Mouse (Mus musculus): ENCODE measurements around the gene Gm4952. TPM values are rescaled to one million over a fixed set of nuclear protein-coding genes. Genes with fewer than 3 reads are reported as not detected.

Gm4952 gene
- polyA plus RNA-seq (2014; fragmentation: Nextera tagmentation; extraction: Ambion mirVana): not detected in 2 replicates

DNA sequence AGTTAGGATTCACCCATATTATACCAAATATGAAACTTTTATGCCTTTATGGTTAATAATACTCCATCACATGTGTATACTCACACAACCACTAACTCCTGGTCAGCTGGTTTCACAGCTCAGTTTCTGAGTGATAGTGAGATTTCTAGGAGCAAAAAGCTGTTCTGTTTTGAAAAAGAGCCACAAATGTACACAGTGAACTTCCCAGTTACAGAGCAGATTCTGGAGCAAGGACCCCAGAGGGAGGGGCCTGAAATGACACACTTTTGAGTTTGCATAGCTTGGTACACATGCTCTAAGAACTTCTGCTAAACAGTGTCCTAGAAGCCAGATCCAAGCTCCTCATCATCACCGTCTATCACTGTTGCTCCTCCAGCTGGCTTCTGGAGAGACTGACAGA, at the start of gene Gm4952:
Gene Gm4952 (plus strand): TSS at position 301 of the 400 bp plus-strand sequence.
- Histone ChIP-seq H3K9ac (ENCODE audit: low read length) (no peak within 1 kb of the TSS), H3K4me1 (ENCODE audit: control insufficient read depth, insufficient read depth, low read length) (no peaks in the 10 kb centered on the region), H3K27me3 (ENCODE audit: control insufficient read depth, insufficient read depth, low read length) (peaks cover 4% of the 10 kb centered on the region; the same call in 1 of the 2 replicates), H3K27ac (replicated peaks; ENCODE audit: low read depth, low read length) (no peak within 1 kb of the TSS), H3K36me3 (ENCODE audit: control insufficient read depth, insufficient read depth, low read length) (no peaks in the 10 kb centered on the region), H3K9me3 (ENCODE audit: control insufficient read depth, low read length) (no peaks in the 10 kb centered on the region), H3K4me3 (ENCODE audit: low read depth, low read length) (no peak within 1 kb of the TSS), H3K4me2 (ENCODE audit: low read depth, severe bottlenecking) (no peak within 1 kb of the TSS)
- DNase-seq (ENCODE audit: low spot score) (no peak), ATAC-seq (ENCODE audit: insufficient number of reproducible peaks, low FRiP score, low TSS enrichment, low read depth) (no peak)
- 58% methylated on average over 1 of the region's 1 CpGs for WGBS

- WGBS: 79% methylated on average over 5 of the region's 5 CpGs
- ATAC-seq (ENCODE audit: insufficient number of reproducible peaks, low FRiP score, low TSS enrichment, low read depth): no peak
- H3K27ac ChIP-seq (replicated peaks; ENCODE audit: low read depth, low read length): no peak overlapping the region
- no peaks in the 10 kb centered on the region for H3K4me1 ChIP-seq (ENCODE audit: control insufficient read depth, insufficient read depth, low read length)
- H3K9me3 ChIP-seq (ENCODE audit: control insufficient read depth, low read length): no peaks in the 10 kb centered on the region
- no peak for DNase-seq (ENCODE audit: low spot score)
- no peak overlapping the region for H3K4me2 ChIP-seq (ENCODE audit: low read depth, severe bottlenecking)
- H3K27me3 ChIP-seq (ENCODE audit: control insufficient read depth, insufficient read depth, low read length): no peaks in the 10 kb centered on the region
- no peak overlapping the region for H3K4me3 ChIP-seq (ENCODE audit: low read depth, low read length)
- no peak overlapping the region for H3K9ac ChIP-seq (ENCODE audit: low read length)
- no peaks in the 10 kb centered on the region for H3K36me3 ChIP-seq (ENCODE audit: control insufficient read depth, insufficient read depth, low read length)
Measured at GRCm38 (mm10) chr19:12550005-12550942, 49.5 kb upstream of the Gm4952 start.

DNA sequence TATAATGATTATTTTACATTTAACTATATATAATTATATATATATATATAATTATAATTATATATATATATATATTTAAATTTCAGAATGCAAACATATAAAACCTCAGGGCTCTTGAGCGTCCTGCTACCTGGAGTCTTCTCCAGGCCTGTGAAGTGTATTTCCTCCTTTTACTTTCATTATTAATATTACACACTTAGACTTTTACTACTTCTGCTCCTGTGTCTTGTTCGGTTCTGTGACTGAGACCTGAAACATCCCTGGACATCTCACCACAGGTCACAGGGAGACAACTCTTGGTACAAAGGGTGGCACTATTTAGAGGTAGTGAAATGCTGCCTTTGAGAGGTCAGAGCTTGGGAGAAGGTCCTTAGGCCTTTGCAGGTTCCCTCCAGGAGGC, 43.5 kb upstream of the Gm4952 start:
- no peak for DNase-seq (ENCODE audit: low spot score)
- Histone ChIP-seq H3K36me3 (ENCODE audit: control insufficient read depth, insufficient read depth, low read length) (no peaks in the 10 kb centered on the region), H3K27me3 (ENCODE audit: control insufficient read depth, insufficient read depth, low read length) (no peaks in the 10 kb centered on the region), H3K4me2 (ENCODE audit: low read depth, severe bottlenecking) (no peak overlapping the region), H3K4me3 (ENCODE audit: low read depth, low read length) (no peak overlapping the region), H3K9me3 (ENCODE audit: control insufficient read depth, low read length) (no peaks in the 10 kb centered on the region), H3K27ac (replicated peaks; ENCODE audit: low read depth, low read length) (no peak overlapping the region), H3K9ac (ENCODE audit: low read length) (no peak overlapping the region), H3K4me1 (ENCODE audit: control insufficient read depth, insufficient read depth, low read length) (no peaks in the 10 kb centered on the region)
- no peak for ATAC-seq (ENCODE audit: insufficient number of reproducible peaks, low FRiP score, low TSS enrichment, low read depth)
- WGBS: 85% methylated on average over 2 of the region's 2 CpGs

GRCm38 (mm10) chr19:12558219-12558618, 41.6 kb upstream of the Gm4952 start:
- H3K4me3 ChIP-seq (ENCODE audit: low read depth, low read length): no peak overlapping the region
- no peak for ATAC-seq (ENCODE audit: insufficient number of reproducible peaks, low FRiP score, low TSS enrichment, low read depth)
- no peak overlapping the region for H3K9ac ChIP-seq (ENCODE audit: low read length)
- H3K4me2 ChIP-seq (ENCODE audit: low read depth, severe bottlenecking): no peak overlapping the region
- WGBS: 93% methylated on average over 4 of the region's 4 CpGs
- no peaks in the 10 kb centered on the region for H3K9me3 ChIP-seq (ENCODE audit: control insufficient read depth, low read length)
- H3K27ac ChIP-seq (replicated peaks; ENCODE audit: low read depth, low read length): no peak overlapping the region
- no peak for DNase-seq (ENCODE audit: low spot score)
- H3K27me3 ChIP-seq (ENCODE audit: control insufficient read depth, insufficient read depth, low read length): no peaks in the 10 kb centered on the region
- no peaks in the 10 kb centered on the region for H3K4me1 ChIP-seq (ENCODE audit: control insufficient read depth, insufficient read depth, low read length)
- no peaks in the 10 kb centered on the region for H3K36me3 ChIP-seq (ENCODE audit: control insufficient read depth, insufficient read depth, low read length)

DNA sequence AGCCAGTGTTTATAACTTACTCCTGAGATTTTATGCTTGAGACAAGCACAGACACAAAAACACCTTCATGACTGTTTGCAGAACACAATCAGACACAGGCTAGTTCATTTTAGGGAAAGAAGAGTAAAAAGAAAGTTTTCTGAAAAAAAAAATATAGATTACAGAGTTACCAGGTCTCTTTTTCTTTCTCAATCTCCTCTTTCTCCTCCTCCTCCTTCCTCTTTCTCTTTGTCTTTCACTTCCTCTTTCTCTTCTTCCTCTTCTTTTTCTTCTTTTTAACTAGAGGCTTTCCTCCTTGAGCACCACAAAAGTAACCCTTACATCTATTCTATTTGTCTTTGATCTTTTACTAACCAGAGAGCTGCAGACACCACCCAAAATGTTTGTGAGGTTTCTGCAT, 35.6 kb upstream of the Gm4952 start:
- no peak for ATAC-seq (ENCODE audit: insufficient number of reproducible peaks, low FRiP score, low TSS enrichment, low read depth)

DNA sequence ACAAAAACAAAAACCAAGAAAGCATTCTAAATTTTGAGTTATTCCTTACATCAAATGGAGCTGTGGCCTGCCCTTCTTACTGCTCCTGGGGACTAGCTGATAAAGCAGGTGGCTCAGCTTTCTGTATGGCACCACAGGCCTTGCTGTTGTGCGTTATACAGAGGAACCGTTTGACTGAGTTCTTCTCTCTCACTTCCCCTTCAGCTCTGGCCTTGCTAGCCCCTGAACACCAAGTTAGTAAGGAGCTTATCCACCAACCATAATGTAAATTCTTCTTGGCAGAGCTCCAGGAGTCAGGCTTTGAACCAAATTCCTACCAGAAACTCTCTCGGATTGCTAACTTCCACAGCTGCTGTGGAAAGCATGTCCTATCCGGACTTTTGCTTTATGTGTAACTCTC, 32.8 kb upstream of the Gm4952 start:
- Histone ChIP-seq H3K27ac (replicated peaks; ENCODE audit: low read depth, low read length) (no peak overlapping the region), H3K9ac (ENCODE audit: low read length) (no peak overlapping the region), H3K36me3 (ENCODE audit: control insufficient read depth, insufficient read depth, low read length) (no peaks in the 10 kb centered on the region), H3K27me3 (ENCODE audit: control insufficient read depth, insufficient read depth, low read length) (no peaks in the 10 kb centered on the region), H3K4me1 (ENCODE audit: control insufficient read depth, insufficient read depth, low read length) (no peaks in the 10 kb centered on the region), H3K4me3 (ENCODE audit: low read depth, low read length) (no peak overlapping the region), H3K9me3 (ENCODE audit: control insufficient read depth, low read length) (no peaks in the 10 kb centered on the region), H3K4me2 (ENCODE audit: low read depth, severe bottlenecking) (no peak overlapping the region)
- ATAC-seq (ENCODE audit: insufficient number of reproducible peaks, low FRiP score, low TSS enrichment, low read depth) (no peak), DNase-seq (ENCODE audit: low spot score) (no peak)
- WGBS: 68% methylated on average over 4 of the region's 4 CpGs

More for the DNA sequence above, 35.6 kb upstream of the Gm4952 start:
- DNase-seq (ENCODE audit: low spot score): no peak
- Histone ChIP-seq H3K4me3 (ENCODE audit: low read depth, low read length) (no peak overlapping the region), H3K27me3 (ENCODE audit: control insufficient read depth, insufficient read depth, low read length) (no peaks in the 10 kb centered on the region), H3K36me3 (ENCODE audit: control insufficient read depth, insufficient read depth, low read length) (no peaks in the 10 kb centered on the region), H3K4me1 (ENCODE audit: control insufficient read depth, insufficient read depth, low read length) (no peaks in the 10 kb centered on the region), H3K9me3 (ENCODE audit: control insufficient read depth, low read length) (no peaks in the 10 kb centered on the region), H3K27ac (replicated peaks; ENCODE audit: low read depth, low read length) (no peak overlapping the region), H3K9ac (ENCODE audit: low read length) (no peak overlapping the region), H3K4me2 (ENCODE audit: low read depth, severe bottlenecking) (no peak overlapping the region)

GRCm38 (mm10) chr19:12570866-12571265, 28.9 kb upstream of the Gm4952 start:
- H3K4me2 ChIP-seq (ENCODE audit: low read depth, severe bottlenecking): no peak overlapping the region
- no peak for ATAC-seq (ENCODE audit: insufficient number of reproducible peaks, low FRiP score, low TSS enrichment, low read depth)
- H3K4me1 ChIP-seq (ENCODE audit: control insufficient read depth, insufficient read depth, low read length): peaks cover 4% of the 10 kb centered on the region; the same call in 1 of the 2 replicates
- DNase-seq (ENCODE audit: low spot score): no peak
- no peaks in the 10 kb centered on the region for H3K27me3 ChIP-seq (ENCODE audit: control insufficient read depth, insufficient read depth, low read length)
- no peak overlapping the region for H3K9ac ChIP-seq (ENCODE audit: low read length)
- H3K9me3 ChIP-seq (ENCODE audit: control insufficient read depth, low read length): no peaks in the 10 kb centered on the region
- H3K36me3 ChIP-seq (ENCODE audit: control insufficient read depth, insufficient read depth, low read length): no peaks in the 10 kb centered on the region
- no peak overlapping the region for H3K4me3 ChIP-seq (ENCODE audit: low read depth, low read length)
- H3K27ac ChIP-seq (replicated peaks; ENCODE audit: low read depth, low read length): no peak overlapping the region
- WGBS: 77% methylated on average over 2 of the region's 2 CpGs

GRCm38 (mm10) chr19:12571687-12572086, 28.1 kb upstream of the Gm4952 start:
- H3K9ac ChIP-seq (ENCODE audit: low read length): no peak overlapping the region
- no peak for DNase-seq (ENCODE audit: low spot score)
- no peak overlapping the region for H3K4me3 ChIP-seq (ENCODE audit: low read depth, low read length)
- H3K27ac ChIP-seq (replicated peaks; ENCODE audit: low read depth, low read length): no peak overlapping the region
- ATAC-seq (ENCODE audit: insufficient number of reproducible peaks, low FRiP score, low TSS enrichment, low read depth): no peak
- H3K36me3 ChIP-seq (ENCODE audit: control insufficient read depth, insufficient read depth, low read length): no peaks in the 10 kb centered on the region
- H3K9me3 ChIP-seq (ENCODE audit: control insufficient read depth, low read length): no peaks in the 10 kb centered on the region
- 91% methylated on average over 1 of the region's 1 CpGs for WGBS
- H3K27me3 ChIP-seq (ENCODE audit: control insufficient read depth, insufficient read depth, low read length): no peaks in the 10 kb centered on the region
- H3K4me2 ChIP-seq (ENCODE audit: low read depth, severe bottlenecking): no peak overlapping the region
- peaks cover 4% of the 10 kb centered on the region; the same call in 1 of the 2 replicates for H3K4me1 ChIP-seq (ENCODE audit: control insufficient read depth, insufficient read depth, low read length)
